Mouse (Mus musculus): ENCODE measurements around the gene Gli3.

The Gli3 gene

GRCm38 (mm10) chr13:15624490-15625353, 161.7 kb downstream of the Gli3 start:
- DNase-seq (ENCODE audit: inconsistent age in 2 of 2, low spot score in 1 of 2) = no peak

- no peak for DNase-seq (ENCODE audit: inconsistent age in 2 of 2, low spot score in 1 of 2)
Measured at GRCm38 (mm10) chr13:15641548-15641947, 178.5 kb downstream of the Gli3 start.

GRCm38 (mm10) chr13:15660502-15660901, 197.5 kb downstream of the Gli3 start:
- DNase-seq (ENCODE audit: inconsistent age in 2 of 2, low spot score in 1 of 2) = no peak

GRCm38 (mm10) chr13:15662375-15662774, 199.3 kb downstream of the Gli3 start:
- DNase-seq (ENCODE audit: inconsistent age in 2 of 2, low spot score in 1 of 2) = no peak

- no peak for DNase-seq (ENCODE audit: inconsistent age in 2 of 2, low spot score in 1 of 2)
Measured at GRCm38 (mm10) chr13:15664580-15665201, 201.7 kb downstream of the Gli3 start.

- DNase-seq (ENCODE audit: inconsistent age in 2 of 2, low spot score in 1 of 2) = no peak
Measured at GRCm38 (mm10) chr13:15665514-15665913, 202.5 kb downstream of the Gli3 start.

GRCm38 (mm10) chr13:15670144-15670961, 207.3 kb downstream of the Gli3 start:
- DNase-seq (ENCODE audit: inconsistent age in 2 of 2, low spot score in 1 of 2) = no peak

GRCm38 (mm10) chr13:15670962-15671313, 207.9 kb downstream of the Gli3 start:
- DNase-seq (ENCODE audit: inconsistent age in 2 of 2, low spot score in 1 of 2) = no peak

GRCm38 (mm10) chr13:15675480-15675879, 212.4 kb downstream of the Gli3 start:
- no peak for DNase-seq (ENCODE audit: inconsistent age in 2 of 2, low spot score in 1 of 2)

GRCm38 (mm10) chr13:15677106-15677760, 214.2 kb downstream of the Gli3 start:
- no peak for DNase-seq (ENCODE audit: inconsistent age in 2 of 2, low spot score in 1 of 2)

- no peak for DNase-seq (ENCODE audit: inconsistent age in 2 of 2, low spot score in 1 of 2)
Measured at GRCm38 (mm10) chr13:15681530-15681929, 218.5 kb downstream of the Gli3 start.

- DNase-seq (ENCODE audit: inconsistent age in 2 of 2, low spot score in 1 of 2) = no peak
Measured at GRCm38 (mm10) chr13:15683006-15683405, 220.0 kb downstream of the Gli3 start.

- DNase-seq (ENCODE audit: inconsistent age in 2 of 2, low spot score in 1 of 2) = peak in 1 of 2 experiments; percentile 68
Measured at GRCm38 (mm10) chr13:15688074-15688825, 225.2 kb downstream of the Gli3 start.

GRCm38 (mm10) chr13:15688826-15689501, 225.9 kb downstream of the Gli3 start:
- no peak for DNase-seq (ENCODE audit: inconsistent age in 2 of 2, low spot score in 1 of 2)

GRCm38 (mm10) chr13:15691751-15692464, 228.9 kb downstream of the Gli3 start:
- DNase-seq (ENCODE audit: inconsistent age in 2 of 2, low spot score in 1 of 2) = peak in 1 of 2 experiments; percentile 33

GRCm38 (mm10) chr13:15692465-15692809, 229.4 kb downstream of the Gli3 start:
- DNase-seq (ENCODE audit: inconsistent age in 2 of 2, low spot score in 1 of 2) = no peak

GRCm38 (mm10) chr13:15698284-15698683, 235.2 kb downstream of the Gli3 start:
- DNase-seq (ENCODE audit: inconsistent age in 2 of 2, low spot score in 1 of 2) = no peak

- DNase-seq (ENCODE audit: inconsistent age in 2 of 2, low spot score in 1 of 2) = peak in 1 of 2 experiments; percentile 36
Measured at GRCm38 (mm10) chr13:15699116-15699515, 236.1 kb downstream of the Gli3 start.

GRCm38 (mm10) chr13:15704669-15705068, 241.6 kb downstream of the Gli3 start:
- no peak for DNase-seq (ENCODE audit: inconsistent age in 2 of 2, low spot score in 1 of 2)
